Mouse (Mus musculus) thymus, adult 2 months (tissue): ENCODE measurements around the gene Med26.

Experiments used
- CTCF ChIP-seq: fragments of 200-500 bp; IDR thresholded peaks from 2 replicates; pipeline ENCODE4 v1.5.1; 2012; ENCODE audit warnings: mild to moderate bottlenecking, control low read depth, low read length, moderate library complexity, borderline replicate concordance; ENCODE audit not compliant: control insufficient read depth, poor library complexity, insufficient read depth; ENCODE audit errors: extremely low read depth
- POLR2A ChIP-seq: fragments of 200-500 bp; IDR thresholded peaks from 2 replicates; pipeline ENCODE4 v1.6.1; 2012; ENCODE audit warnings: mild to moderate bottlenecking, low read length, control low read depth, moderate library complexity; ENCODE audit not compliant: control insufficient read depth, poor library complexity, insufficient read depth; ENCODE audit errors: extremely low read depth

DNA sequence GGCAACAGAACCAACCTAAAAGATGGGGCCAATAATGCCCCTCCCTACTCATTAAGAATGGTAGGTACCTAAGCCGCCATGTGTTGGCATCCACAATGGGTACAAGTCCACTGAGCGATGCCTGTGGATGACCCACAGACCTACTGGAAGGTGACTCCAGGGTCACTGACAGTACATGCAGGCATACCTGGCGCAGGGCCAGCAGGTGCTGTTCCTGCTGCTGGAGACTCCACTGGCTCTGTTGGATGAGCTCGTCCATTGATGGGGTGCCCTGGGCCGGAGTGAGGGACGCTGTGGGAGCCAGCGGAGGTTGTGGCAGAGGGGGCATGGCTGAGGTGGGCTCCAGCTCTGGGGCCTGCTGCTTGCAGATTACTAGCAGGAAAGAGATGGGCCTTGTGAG is 77.4 kb downstream of the Med26 start:
- TF ChIP-seq CTCF (no peak), POLR2A (no peak)
